Mouse (Mus musculus) liver, embryonic 11.5 days (tissue): ENCODE measurements around the gene Tns1. TPM values are rescaled to one million over a fixed set of nuclear protein-coding genes. Genes with fewer than 3 reads are reported as not detected.

Experiments used
- ATAC-seq: fragments of 200-750 bp; cut with Nextera tagmentation; replicated peaks from 2 replicates; pipeline ENCODE4 v1.8.0; 2017; ENCODE audit warnings: moderate number of reproducible peaks, mild to moderate bottlenecking, moderate TSS enrichment, moderate library complexity; ENCODE audit not compliant: low FRiP score
- DNase-seq: peaks from one replicate; pipeline ENCODE4 v3.0.0-alpha.2; 2017; ENCODE audit warnings: low spot score
- H3K27ac ChIP-seq: fragments of 300-500 bp; sonication (generic); 2 replicates; pipeline ENCODE4 v1.5.1; 2014; ENCODE audit warnings: mild to moderate bottlenecking, low read depth, low read length, control low read depth
- H3K27me3 ChIP-seq: fragments of 300-500 bp; sonication (generic); replicated peaks from 2 replicates; pipeline ENCODE4 v1.6.1; 2014; ENCODE audit warnings: low read length, mixed read lengths; ENCODE audit not compliant: control insufficient read depth, insufficient read depth
- H3K36me3 ChIP-seq: fragments of 300-500 bp; sonication (generic); 2 replicates; pipeline ENCODE4 v1.6.1; 2014; ENCODE audit warnings: mild to moderate bottlenecking, low read length, moderate library complexity, mixed read lengths; ENCODE audit not compliant: control insufficient read depth, insufficient read depth
- H3K4me1 ChIP-seq: fragments of 300-500 bp; sonication (generic); replicated peaks from 2 replicates; pipeline ENCODE4 v1.6.1; 2014; ENCODE audit warnings: low read length, mixed read lengths; ENCODE audit not compliant: control insufficient read depth, insufficient read depth
- H3K4me2 ChIP-seq: fragments of 300-500 bp; sonication (generic); 2 replicates; pipeline ENCODE4 v1.6.1; 2014; ENCODE audit warnings: mild to moderate bottlenecking, control low read depth, moderate library complexity
- H3K4me3 ChIP-seq: fragments of 300-500 bp; sonication (generic); 2 replicates; pipeline ENCODE4 v1.5.1; 2014; ENCODE audit warnings: low read depth, low read length, control low read depth
- H3K9ac ChIP-seq: fragments of 300-500 bp; sonication (generic); 2 replicates; pipeline ENCODE4 v1.6.1; 2014; ENCODE audit warnings: low read depth, low read length, control low read depth
- H3K9me3 ChIP-seq: fragments of 300-500 bp; sonication (generic); 2 replicates; pipeline ENCODE4 v1.6.1; 2016; ENCODE audit warnings: low read length, inconsistent platforms, mixed read lengths; ENCODE audit not compliant: control insufficient read depth
- WGBS: fragments of 180-500 bp; shearing (Covaris S2); extraction: QIAGEN DNeasy Blood & Tissue Kit; methylation state at CpG from one replicate; pipeline ENCODE4 v1.1.7; 2014; 5-methylcytosine and 5-hydroxymethylcytosine counted together
- polyA plus RNA-seq: library from polyadenylated mRNA; unstranded; fragments of >200 nt; fragmentation: Nextera tagmentation; extraction: Ambion mirVana; gene quantifications from 2 replicates; pipeline ENCODE4 v1.2.1, GENCODE M21; 2014

The Tns1 gene
- polyA plus RNA-seq, 1 experiment from 2014 or later, result 19.4 TPM

DNA sequence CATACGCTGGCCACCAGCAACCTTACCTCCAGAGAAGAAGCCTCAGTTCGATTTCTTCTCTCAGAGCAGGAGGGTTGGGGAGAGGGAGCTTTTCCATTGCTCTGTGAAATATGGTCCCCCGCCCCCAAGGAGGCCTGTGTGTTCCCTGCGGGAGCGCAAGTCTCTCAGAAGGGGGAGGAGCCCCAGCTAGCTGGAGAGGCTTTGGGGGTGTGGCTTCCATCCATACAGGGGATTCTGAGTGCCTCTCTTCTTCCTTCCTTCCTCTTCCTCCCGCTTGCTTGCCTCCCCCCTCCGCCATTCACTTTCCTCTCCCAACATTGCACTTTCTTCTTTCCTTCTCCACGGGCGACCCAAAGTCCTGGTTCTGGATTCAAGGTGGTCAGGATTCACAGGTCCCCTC lies 210.2 kb downstream of the Tns1 start:
- Histone ChIP-seq H3K4me3 (no peak overlapping the region), H3K27ac (no peak overlapping the region), H3K27me3 (no peaks in the 10 kb centered on the region), H3K4me1 (no peaks in the 10 kb centered on the region), H3K36me3 (peaks cover 5% of the 10 kb centered on the region; the same call in 1 of the 2 replicates), H3K4me2 (no peak overlapping the region), H3K9ac (no peak overlapping the region), H3K9me3 (no peaks in the 10 kb centered on the region)
- WGBS, result 24% methylated on average over 9 of the region's 9 CpGs
- no peak for DNase-seq
- ATAC-seq, result no peak

DNA sequence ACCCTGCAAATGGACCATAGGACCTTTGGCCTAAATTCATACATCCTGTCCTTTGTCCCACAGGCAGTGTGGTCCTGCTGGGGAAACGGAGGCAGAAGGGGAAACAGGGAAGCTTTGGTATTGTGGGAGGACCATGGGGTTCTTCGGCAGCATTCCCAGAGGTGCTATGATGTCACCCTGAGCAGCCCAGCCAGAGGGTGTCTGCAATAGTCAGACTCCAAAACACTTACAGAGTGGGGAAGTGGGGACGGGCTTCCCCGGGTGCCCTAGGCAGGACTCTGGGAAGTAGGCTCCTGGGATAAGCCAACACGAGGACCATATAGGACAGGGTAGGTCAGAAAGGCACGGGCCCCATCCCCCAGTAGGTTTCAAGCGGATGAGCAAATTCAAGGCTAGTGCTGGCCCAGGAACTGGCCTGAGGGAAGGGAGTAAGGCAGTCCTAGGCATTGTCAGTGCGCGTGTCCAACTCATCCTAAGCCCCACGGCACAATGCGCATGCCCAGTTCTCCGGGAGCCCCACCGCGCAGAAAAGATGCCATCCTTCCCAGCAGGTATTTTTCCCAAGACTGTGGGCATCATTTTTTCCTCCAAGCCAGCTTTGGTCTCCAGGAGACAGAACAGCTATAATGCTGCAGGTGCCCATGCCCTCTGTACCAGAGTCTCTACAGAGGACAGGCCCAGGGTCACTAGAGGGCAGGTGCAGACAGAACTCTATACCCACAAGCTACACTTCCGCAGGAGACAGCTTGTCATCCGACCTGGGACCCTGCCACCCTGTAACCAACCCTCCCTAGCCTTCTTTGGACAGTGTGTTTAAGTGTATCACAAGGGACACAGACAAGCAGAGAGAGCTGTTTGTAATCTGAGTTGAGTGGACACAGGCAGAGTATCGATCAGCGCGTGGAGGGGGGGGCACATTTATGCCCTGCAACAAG lies 210.9 kb downstream of the Tns1 start:
- Histone ChIP-seq H3K36me3 (peaks cover 5% of the 10 kb centered on the region; the same call in 1 of the 2 replicates), H3K4me1 (no peaks in the 10 kb centered on the region)
- no peak for ATAC-seq

DNA sequence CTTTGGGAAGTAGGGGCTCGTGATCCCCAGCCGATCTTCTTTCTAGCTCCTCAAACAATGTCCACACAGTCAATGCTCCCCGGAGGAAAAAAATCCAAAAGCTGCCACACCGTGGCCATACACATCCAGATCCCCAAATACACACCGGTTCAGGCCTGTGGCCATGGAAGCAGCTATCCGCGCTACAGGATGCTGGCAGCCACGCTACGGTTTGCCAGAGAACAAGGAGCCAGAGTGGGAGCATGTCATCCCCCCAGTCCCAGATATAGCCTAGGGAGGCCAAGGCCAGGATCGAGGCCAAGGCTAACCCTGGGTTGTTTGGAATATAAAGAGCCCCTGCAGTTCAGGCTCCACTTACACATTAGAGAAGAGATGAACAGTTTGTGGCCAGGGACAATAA lies 211.8 kb downstream of the Tns1 start:
- no peaks in the 10 kb centered on the region for H3K9me3 ChIP-seq
- H3K27me3 ChIP-seq, result no peaks in the 10 kb centered on the region
- ATAC-seq (no peak), DNase-seq (no peak)
- H3K4me3 ChIP-seq, result no peak overlapping the region
- peaks cover 5% of the 10 kb centered on the region; the same call in 1 of the 2 replicates for H3K36me3 ChIP-seq
- no peak overlapping the region for H3K27ac ChIP-seq
- no peak overlapping the region for H3K9ac ChIP-seq
- H3K4me2 ChIP-seq, result no peak overlapping the region
- no peaks in the 10 kb centered on the region for H3K4me1 ChIP-seq
- WGBS, result 89% methylated on average over 10 of the region's 10 CpGs

More for the DNA sequence above, 210.9 kb downstream of the Tns1 start:
- Histone ChIP-seq H3K4me3 (no peak overlapping the region), H3K27ac (no peak overlapping the region), H3K27me3 (no peaks in the 10 kb centered on the region), H3K9me3 (no peaks in the 10 kb centered on the region), H3K4me2 (no peak overlapping the region), H3K9ac (no peak overlapping the region)
- 71% methylated on average over 19 of the region's 19 CpGs for WGBS
- DNase-seq, result no peak

DNA sequence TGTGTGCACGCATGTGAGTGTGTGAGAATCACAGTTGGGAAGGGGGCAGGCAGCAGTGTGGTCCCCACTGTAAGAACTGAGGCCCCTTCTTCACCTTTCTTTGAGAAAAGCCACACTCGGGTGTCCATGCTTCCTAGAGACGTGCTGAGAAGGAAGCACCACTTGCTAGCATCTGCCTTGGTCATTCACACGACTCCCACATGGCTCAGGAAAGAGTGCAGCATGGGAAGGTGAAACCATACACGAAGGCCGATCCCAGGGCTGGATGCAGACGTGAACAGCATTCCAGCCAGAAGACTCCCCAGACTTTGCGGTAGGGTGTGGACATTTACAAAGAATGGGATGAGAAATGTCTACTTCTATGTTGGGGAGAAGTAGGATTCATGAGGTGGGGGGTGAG lies 212.3 kb downstream of the Tns1 start:
- H3K4me1 ChIP-seq, result no peaks in the 10 kb centered on the region
- no peak overlapping the region for H3K4me3 ChIP-seq
- no peak for DNase-seq
- 73% methylated on average over 8 of the region's 8 CpGs for WGBS
- H3K36me3 ChIP-seq, result peaks cover 5% of the 10 kb centered on the region; the same call in 1 of the 2 replicates
- H3K9me3 ChIP-seq, result no peaks in the 10 kb centered on the region
- H3K27me3 ChIP-seq, result no peaks in the 10 kb centered on the region
- H3K27ac ChIP-seq, result no peak overlapping the region
- no peak overlapping the region for H3K9ac ChIP-seq
- H3K4me2 ChIP-seq, result no peak overlapping the region
- no peak for ATAC-seq

GRCm38 (mm10) chr1:73910701-73911100 lies 213.5 kb downstream of the Tns1 start:
- Histone ChIP-seq H3K4me1 (no peaks in the 10 kb centered on the region), H3K27me3 (no peaks in the 10 kb centered on the region), H3K9me3 (no peaks in the 10 kb centered on the region), H3K9ac (no peak overlapping the region), H3K4me3 (no peak overlapping the region), H3K27ac (no peak overlapping the region), H3K36me3 (no peaks in the 10 kb centered on the region), H3K4me2 (no peak overlapping the region)
- WGBS, result 77% methylated on average over 8 of the region's 8 CpGs
- ATAC-seq (no peak), DNase-seq (no peak)

GRCm38 (mm10) chr1:73910111-73910510 lies 214.1 kb downstream of the Tns1 start:
- H3K4me1 ChIP-seq, result no peaks in the 10 kb centered on the region
- no peaks in the 10 kb centered on the region for H3K27me3 ChIP-seq
- no peak overlapping the region for H3K4me3 ChIP-seq
- no peak for DNase-seq
- H3K36me3 ChIP-seq, result no peaks in the 10 kb centered on the region
- H3K9ac ChIP-seq, result no peak overlapping the region
- no peak for ATAC-seq
- 79% methylated on average over 8 of the region's 8 CpGs for WGBS
- no peaks in the 10 kb centered on the region for H3K9me3 ChIP-seq
- H3K4me2 ChIP-seq, result no peak overlapping the region
- H3K27ac ChIP-seq, result no peak overlapping the region

- DNase-seq, result no peak
- Histone ChIP-seq H3K4me3 (no peak overlapping the region), H3K27ac (no peak overlapping the region), H3K36me3 (no peaks in the 10 kb centered on the region), H3K27me3 (no peaks in the 10 kb centered on the region), H3K9ac (no peak overlapping the region), H3K4me2 (no peak overlapping the region), H3K4me1 (no peaks in the 10 kb centered on the region; the same call in 1 of the 2 replicates), H3K9me3 (no peaks in the 10 kb centered on the region)
- 54% methylated on average over 2 of the region's 2 CpGs for WGBS
- no peak for ATAC-seq
Observed at GRCm38 (mm10) chr1:73909191-73909983, 214.9 kb downstream of the Tns1 start.

DNA sequence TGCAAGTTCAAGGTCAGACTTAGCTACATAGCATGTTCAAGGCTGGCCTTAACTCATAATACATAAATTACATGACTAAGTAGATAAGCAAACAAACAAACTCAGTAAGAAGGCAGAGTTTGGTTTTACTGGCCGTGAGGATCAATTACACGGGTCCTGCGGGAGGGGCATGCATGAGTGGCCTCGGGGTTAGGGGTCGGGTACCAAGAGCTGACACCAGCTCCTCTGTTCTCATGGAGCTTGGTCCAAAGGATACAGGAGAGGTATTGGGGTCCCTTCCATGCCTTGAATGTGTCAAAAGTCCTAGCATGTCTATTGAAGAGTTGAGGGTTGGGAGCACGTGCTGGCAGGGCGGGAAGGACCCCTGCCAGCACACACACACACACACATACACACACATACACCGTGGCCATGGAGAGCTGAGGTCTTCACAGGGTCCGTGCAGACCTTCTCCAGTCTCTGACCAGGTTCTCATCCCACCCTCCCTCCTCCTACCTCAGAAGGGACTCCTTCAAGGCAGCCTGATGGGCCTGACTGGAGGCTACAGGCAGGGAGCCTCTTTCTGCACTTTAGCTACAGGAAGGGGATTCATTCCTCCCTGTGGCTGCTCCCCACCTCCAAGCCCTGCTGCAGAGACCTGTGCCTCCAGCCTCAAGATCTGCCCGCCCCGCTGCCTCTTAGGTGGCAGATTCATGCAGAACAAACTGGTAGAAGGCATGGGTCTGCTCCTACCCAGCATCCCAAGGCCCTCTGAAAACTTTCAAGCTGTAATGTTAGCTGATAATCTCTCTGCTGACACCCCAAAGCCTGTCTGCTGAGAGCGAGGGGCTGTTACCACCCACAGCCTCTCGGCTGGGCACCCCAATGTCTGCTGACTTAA lies 215.9 kb downstream of the Tns1 start:
- no peak overlapping the region for H3K4me2 ChIP-seq
- no peak overlapping the region for H3K27ac ChIP-seq
- ATAC-seq, result no peak
- no peaks in the 10 kb centered on the region for H3K27me3 ChIP-seq
- DNase-seq, result no peak
- no peak overlapping the region for H3K9ac ChIP-seq
- no peak overlapping the region for H3K4me3 ChIP-seq
- H3K36me3 ChIP-seq, result no peaks in the 10 kb centered on the region
- H3K4me1 ChIP-seq, result no peaks in the 10 kb centered on the region; the same call in 1 of the 2 replicates
- no peaks in the 10 kb centered on the region for H3K9me3 ChIP-seq
- WGBS, result 80% methylated on average over 13 of the region's 13 CpGs
